Mouse (Mus musculus) c-Kit-positive CD71-positive TER-119-negative erythroid progenitor cells, embryonic 14.5 days (primary cell): Measurements from ENCODE around the gene Muc3.
"Not testable (repeated sequence)": the region's sequence is repeated elsewhere in the genome, so short reads cannot be mapped to it uniquely, and the experiment has no call there.

ENCODE experiments used
- DNase-seq: peaks from one replicate; pipeline ENCODE4 v3.0.0-alpha.2; 2013; ENCODE audit warnings: low read depth

The Muc3 gene

GRCm38 (mm10) chr5:137122686-137123193 lies 26.4 kb downstream of the Muc3 start:
- peak; percentile 62 for DNase-seq

DNA sequence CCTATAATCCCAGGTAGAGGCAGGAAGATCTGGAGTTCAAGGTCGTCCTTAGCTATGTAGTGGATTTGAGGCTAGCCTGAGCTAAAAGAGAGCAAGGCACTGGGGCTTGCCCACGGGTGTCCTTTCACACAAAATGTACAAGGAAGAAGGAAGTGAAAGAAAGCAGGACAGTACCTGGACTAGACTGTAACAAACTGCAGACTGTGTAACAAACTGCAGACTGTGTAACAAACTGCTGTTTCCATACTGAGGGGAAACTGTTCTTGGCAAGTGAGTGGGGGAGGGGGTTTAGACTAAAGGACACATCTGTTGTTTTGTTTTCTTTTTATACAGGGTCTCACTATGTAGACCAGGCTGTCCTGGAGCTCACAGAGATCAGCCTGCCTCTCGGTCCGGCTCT lies 27.8 kb downstream of the Muc3 start:
- DNase-seq = no peak

DNA sequence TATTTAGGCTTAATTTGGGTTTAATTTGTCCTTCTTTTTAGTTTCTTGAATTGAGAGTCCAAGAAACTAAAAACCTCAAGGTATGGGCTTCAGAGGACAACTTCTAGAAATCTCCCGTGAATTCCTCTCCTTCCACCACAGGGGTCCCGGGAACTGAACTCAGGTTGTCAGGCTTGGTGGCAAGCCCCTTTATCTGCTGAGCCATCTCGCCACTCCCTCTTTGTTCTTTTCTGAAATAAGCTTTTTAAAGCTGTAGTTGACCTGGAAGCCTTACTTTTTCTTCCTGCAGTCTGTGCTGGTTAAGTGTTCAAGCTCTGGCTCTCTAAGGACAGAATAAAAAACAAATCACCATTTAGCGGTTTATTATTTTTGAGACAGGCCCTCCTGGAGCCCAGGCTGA lies 30.2 kb downstream of the Muc3 start:
- DNase-seq = no peak

GRCm38 (mm10) chr5:137117994-137118393 lies 31.1 kb downstream of the Muc3 start:
- not testable (repeated sequence) for DNase-seq

GRCm38 (mm10) chr5:137116987-137117386 lies 32.1 kb downstream of the Muc3 start:
- no peak for DNase-seq

- DNase-seq = peak; percentile 92
Observed at GRCm38 (mm10) chr5:137115866-137116847, 33.0 kb downstream of the Muc3 start, which contains the start of gene Trim56. Gene Trim56, minus strand, starts transcription at chr5:137116209.

GRCm38 (mm10) chr5:137114891-137115561 lies 34.1 kb downstream of the Muc3 start:
- DNase-seq = no peak

DNA sequence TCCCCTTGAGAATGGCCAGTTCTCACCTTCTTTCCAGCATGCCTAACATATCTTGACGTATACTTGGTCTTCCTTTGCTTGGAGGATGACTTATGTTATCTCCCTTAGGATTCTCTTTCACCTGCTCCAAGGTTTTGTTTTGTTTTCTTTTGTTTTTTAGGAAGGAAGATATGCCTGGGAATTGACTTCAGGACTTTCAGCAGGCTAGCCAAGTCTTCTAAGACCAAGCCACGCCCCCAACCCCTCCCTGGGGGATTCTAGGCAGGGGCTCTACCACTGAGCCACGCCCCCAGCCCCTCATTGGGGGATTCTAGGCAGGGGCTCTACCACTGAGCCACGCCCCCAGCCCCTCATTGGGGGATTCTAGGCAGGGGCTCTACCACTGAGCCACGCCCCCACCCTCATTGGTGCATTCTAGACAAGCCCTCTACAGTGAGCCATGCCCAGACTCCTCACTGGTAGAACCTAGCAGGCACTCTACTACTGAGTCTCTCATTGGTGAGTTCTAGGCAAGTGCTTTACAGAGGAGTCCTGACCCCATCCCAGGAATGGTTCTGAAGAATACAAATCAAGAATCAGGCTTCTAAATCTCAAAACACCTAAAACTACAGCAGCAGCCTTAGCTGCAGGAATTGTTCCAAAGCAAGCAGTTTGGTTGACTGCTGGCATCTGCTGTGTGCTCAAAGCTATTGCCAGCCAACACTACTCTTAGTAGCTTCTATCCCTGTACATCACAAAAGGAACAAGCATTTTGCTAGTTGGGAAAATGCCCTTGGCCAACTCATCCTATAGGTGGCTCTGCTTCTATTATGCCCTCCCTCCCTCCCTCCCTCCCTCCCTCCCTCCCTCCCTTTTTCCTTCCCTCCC lies 37.3 kb downstream of the Muc3 start:
- DNase-seq = no peak

GRCm38 (mm10) chr5:137110863-137111262 lies 38.3 kb downstream of the Muc3 start:
- DNase-seq = no peak

DNA sequence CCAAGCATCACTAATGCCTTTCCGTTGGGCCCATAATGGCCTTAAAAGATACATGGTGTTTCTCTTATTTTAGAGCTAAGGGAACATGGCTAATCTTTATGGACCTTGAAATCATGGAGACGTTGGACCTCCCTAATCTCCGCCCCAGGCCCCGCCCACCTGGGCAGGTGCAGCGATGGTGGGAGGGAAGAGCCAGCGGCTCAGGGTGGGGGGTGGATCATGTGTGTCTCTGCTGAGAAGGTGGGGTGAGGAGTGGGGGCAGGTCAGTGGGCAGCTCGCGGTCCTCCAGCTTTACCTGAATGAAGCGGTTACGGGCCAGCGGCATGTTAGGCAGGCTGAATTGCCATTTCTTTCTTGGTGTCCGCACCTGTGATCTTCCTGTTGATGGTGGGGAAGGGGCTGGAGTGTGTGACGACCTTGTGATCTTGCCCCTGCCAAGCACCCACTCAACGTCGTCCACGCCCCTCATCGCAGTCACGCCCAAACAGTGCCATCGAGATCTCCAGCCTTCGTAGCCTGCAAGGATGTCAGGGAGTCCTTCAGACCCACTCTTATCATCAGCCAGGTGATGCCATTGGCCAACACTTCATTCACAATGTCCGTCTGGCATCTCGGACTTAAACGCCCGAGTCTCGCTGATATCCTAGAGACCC lies 39.1 kb downstream of the Muc3 start:
- no peak for DNase-seq

GRCm38 (mm10) chr5:137108111-137108510 lies 41.0 kb downstream of the Muc3 start:
- DNase-seq = no peak

DNA sequence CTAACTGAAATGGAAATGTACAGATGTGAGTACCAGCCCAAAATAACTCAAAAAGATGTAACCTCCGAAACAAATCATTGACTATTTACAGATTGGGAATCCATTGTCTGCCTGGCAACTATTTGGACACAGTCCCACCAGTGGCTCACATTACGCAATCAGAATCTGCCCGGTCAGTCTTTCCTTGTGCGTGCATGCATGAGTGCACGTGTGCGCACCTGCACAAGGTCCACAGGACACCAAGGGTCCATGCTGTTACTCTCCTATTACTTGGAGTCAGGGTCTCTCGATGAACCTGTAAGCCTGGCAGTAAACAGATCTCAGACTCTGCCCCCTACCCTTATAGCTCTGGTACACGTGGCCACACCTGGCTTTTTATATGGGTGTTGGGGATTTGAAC lies 41.5 kb downstream of the Muc3 start:
- no peak for DNase-seq

DNA sequence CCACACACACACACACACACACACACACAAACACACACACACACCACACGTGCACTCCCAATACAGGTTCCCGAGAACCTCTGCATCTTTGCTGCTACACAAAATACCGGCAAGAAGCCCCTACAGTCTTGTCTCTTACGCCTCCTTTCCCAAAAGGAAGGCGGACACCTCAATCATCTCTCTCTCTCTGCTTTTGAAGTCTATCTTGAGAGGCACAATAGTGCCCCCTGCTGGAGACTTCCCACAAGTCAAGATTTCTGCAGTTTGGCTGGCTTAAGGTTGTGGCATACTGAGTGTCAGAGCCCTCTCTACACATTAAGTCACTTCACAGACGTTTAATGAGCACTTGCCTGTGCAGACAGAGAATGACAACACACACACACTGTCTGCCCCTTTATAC lies 42.1 kb downstream of the Muc3 start:
- DNase-seq = peak; percentile 85

DNA sequence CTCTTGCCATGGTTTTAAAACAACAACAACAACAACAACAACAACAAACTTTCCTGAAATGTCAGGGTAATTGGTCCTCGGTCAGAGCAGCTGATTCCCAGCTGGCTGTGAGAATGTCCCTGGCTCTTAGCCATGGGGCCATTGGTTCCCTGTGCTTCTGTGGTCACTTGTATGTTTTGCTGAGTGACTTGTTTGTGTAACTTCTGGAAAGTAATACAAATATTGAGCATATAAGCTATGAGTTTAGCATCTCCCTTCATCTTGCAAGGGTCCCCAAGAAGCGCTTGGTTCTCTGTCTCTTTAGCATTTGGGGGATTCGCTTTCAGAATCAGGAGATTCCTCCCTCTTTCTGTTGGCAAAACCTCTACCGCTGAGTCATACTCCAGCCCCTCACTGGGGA lies 42.7 kb downstream of the Muc3 start:
- no peak for DNase-seq

DNA sequence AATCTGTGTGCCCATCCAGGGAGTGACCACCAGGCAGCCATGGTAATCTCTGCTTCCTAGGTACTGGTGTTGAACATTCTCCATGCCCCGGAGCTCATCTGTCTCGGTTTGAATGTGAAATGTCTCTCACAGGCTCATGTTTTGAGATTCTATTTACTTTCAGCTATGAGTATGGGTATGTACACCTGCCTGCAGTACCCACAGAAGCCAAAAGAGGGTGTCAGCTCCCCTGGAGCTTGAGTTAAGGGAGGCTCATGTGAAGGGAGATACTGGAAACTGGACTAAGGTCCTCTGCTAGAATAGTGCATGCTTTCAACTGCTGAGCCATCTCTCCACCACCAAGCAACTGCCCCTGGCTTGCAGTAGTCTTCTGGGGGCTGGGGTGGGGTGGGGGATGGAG lies 45.2 kb downstream of the Muc3 start:
- DNase-seq = no peak

DNA sequence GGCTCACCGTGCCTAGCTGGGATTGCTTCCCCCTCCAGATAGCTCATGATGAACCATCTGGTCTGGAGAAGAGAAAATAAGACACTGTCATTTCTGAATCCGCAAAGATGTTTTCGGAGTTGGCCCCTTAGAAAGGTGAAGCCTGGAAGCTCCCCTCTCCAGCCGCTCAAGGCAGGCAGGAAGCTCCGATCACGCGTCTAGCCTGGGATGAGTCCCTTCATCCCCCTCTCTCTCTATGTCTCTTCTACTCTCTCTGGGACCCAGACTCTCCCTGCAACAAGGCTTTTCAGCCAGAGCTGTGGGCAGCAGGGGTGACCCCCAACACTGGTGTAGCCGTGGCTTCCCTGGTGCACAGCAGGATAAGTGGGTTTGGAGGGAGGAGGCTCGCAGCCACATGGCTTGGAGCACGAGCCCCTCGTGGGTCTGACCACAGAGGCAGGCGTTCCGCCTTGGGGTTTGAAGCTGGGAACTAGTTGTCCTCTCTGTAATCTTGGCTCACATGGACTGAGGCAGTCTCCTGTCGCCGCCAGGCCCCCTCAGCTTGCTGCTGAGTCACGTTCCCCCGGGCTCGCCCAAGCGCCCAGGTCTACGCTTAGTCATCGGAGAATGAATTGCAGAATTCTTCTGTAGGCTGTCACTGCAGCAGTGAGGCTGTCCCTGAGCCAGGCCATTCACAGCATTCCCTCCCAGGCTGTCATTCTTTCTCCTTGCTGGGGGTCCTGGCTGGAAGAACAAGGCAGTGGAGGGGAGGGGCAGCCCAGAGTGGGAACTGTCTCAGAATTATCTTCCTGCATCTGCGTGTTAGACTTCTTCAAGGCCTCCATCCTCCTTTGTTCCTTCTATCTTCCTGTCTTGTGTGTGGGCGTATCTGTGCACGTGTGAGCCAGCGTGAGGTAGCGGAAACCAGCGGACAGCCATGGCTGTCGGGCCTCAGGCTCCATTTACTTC lies 46.3 kb downstream of the Muc3 start:
- DNase-seq = peak; percentile 71

- no peak for DNase-seq
Observed at GRCm38 (mm10) chr5:137102078-137102477, 47.0 kb downstream of the Muc3 start.

GRCm38 (mm10) chr5:137100660-137101059 lies 48.5 kb downstream of the Muc3 start:
- no peak for DNase-seq

- peak; percentile 54 for DNase-seq
Observed at GRCm38 (mm10) chr5:137098418-137098817, 50.7 kb downstream of the Muc3 start.

DNA sequence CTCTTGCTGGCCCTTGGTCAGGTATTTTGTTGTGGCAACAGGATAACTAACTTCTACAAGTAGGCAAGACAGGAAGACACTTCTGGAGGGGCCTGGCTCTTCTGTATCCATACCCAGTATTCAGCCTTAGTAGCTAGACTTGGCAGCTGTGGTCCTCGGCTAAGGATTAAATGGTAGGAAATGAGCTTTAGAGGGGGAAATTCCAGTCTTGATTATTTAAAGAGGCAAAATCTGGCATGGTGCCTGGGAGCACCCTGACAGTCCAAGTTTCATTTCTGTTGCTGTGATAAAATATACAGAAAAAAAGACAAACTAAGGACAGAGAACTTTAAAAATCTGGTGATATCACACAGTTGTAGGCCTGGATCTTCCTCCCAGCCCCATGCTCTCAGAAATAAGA lies 53.1 kb downstream of the Muc3 start:
- DNase-seq = no peak
